Mouse (Mus musculus) CH12.LX (cell line): Measurements from ENCODE around the gene Trmo. TPM values are rescaled to one million over a fixed set of nuclear protein-coding genes. Genes with fewer than 3 reads are reported as not detected.

Experiments used
- DNase-seq: peaks from one replicate; pipeline ENCODE4 v3.0.0-alpha.2; 2013; ENCODE audit errors: extremely low read depth
- H3K27ac ChIP-seq: 2 replicates; pipeline ENCODE4 v1.5.1; 2012; ENCODE audit warnings: low read depth, mild to moderate bottlenecking, control low read depth, moderate library complexity; ENCODE audit not compliant: insufficient read depth
- H3K27me3 ChIP-seq: replicated peaks from 2 replicates; pipeline ENCODE3; 2012; ENCODE audit warnings: inconsistent platforms
- H3K36me3 ChIP-seq, 2 experiments: replicated peaks in 1 of 2; 2 replicates each; pipeline versions ENCODE3 to v1.6.1; 2012; ENCODE audit warnings: inconsistent platforms in 1 of 2, low read length in 1 of 2, mild to moderate bottlenecking in 1 of 2, mixed read lengths in 1 of 2, moderate library complexity in 1 of 2; ENCODE audit not compliant: control insufficient read depth in 1 of 2, insufficient read depth in 1 of 2
- H3K4me1 ChIP-seq, 2 experiments: 2 replicates each; pipeline ENCODE4 v1.6.1; 2012; ENCODE audit warnings: inconsistent platforms in 1 of 2, moderate library complexity in 1 of 2; ENCODE audit not compliant: insufficient read depth in 2 of 2, control insufficient read depth in 1 of 2
- H3K4me2 ChIP-seq: 2 replicates; pipeline ENCODE4 v1.6.1; 2012; ENCODE audit warnings: low read depth, mild to moderate bottlenecking, control low read depth; ENCODE audit not compliant: poor library complexity, insufficient read depth, severe bottlenecking
- H3K4me3 ChIP-seq, 3 experiments: fragments of 150-350 bp in 1 of 3; sonication (generic) in 1 of 3; replicated peaks in 1 of 3; 2 replicates each; pipeline versions ENCODE3 to v1.5.1; 2011 to 2012; ENCODE audit warnings: low read depth in 2 of 3, low read length in 2 of 3, mild to moderate bottlenecking in 2 of 3, moderate library complexity in 2 of 3, control low read depth in 1 of 3, improper control_type of control experiment in 1 of 3, inconsistent platforms in 1 of 3, mixed read lengths in 1 of 3; ENCODE audit not compliant: poor library complexity in 1 of 3
- H3K79me2 ChIP-seq: replicated peaks from 2 replicates; pipeline ENCODE4 v1.6.1; 2012; ENCODE audit warnings: mild to moderate bottlenecking, moderate library complexity; ENCODE audit not compliant: control insufficient read depth, poor library complexity, insufficient read depth, severe bottlenecking; ENCODE audit errors: extremely low read depth
- H3K9ac ChIP-seq: 2 replicates; pipeline ENCODE4 v1.6.1; 2012; ENCODE audit warnings: low read depth, mild to moderate bottlenecking, control low read depth, moderate library complexity; ENCODE audit not compliant: insufficient read depth
- H3K9me3 ChIP-seq: replicated peaks from 2 replicates; pipeline ENCODE3; 2012; ENCODE audit warnings: low read length, inconsistent platforms, mixed read lengths
- BHLHE40 ChIP-seq: IDR thresholded peaks from 2 replicates; pipeline ENCODE4 v1.6.1; 2011; ENCODE audit warnings: mild to moderate bottlenecking, low read depth, low read length, improper control_type of control experiment
- CHD2 ChIP-seq: IDR thresholded peaks from 2 replicates; pipeline ENCODE4 v1.6.1; 2011; ENCODE audit warnings: low read length, improper control_type of control experiment
- ELF1 ChIP-seq: IDR thresholded peaks from 2 replicates; pipeline ENCODE4 v1.6.1; 2014; ENCODE audit warnings: low read depth, mild to moderate bottlenecking, inconsistent platforms, low read length, improper control_type of control experiment
- EP300 ChIP-seq: IDR thresholded peaks from 2 replicates; pipeline ENCODE4 v1.6.1; 2011; ENCODE audit warnings: low read length, improper control_type of control experiment
- ETS1 ChIP-seq: conservative IDR thresholded peaks from 2 replicates; pipeline ENCODE4 v1.6.1; 2012; ENCODE audit warnings: low read depth, mild to moderate bottlenecking, inconsistent platforms, low read length, improper control_type of control experiment, moderate library complexity
- JUN ChIP-seq: IDR thresholded peaks from 2 replicates; pipeline ENCODE4 v1.6.1; 2011; ENCODE audit warnings: low read depth, mild to moderate bottlenecking, low read length, improper control_type of control experiment, moderate library complexity; ENCODE audit not compliant: insufficient read depth
- JUND ChIP-seq: conservative IDR thresholded peaks from 2 replicates; pipeline ENCODE4 v1.6.1; 2011; ENCODE audit warnings: low read depth, low read length, improper control_type of control experiment
- KAT2A ChIP-seq: IDR thresholded peaks from 2 replicates; pipeline ENCODE4 v1.6.1; 2012; ENCODE audit warnings: low read length, improper control_type of control experiment, inconsistent platforms; ENCODE audit not compliant: insufficient replicate concordance
- MAFK ChIP-seq: IDR thresholded peaks from 2 replicates; pipeline ENCODE4 v1.6.1; 2011; ENCODE audit warnings: low read length, improper control_type of control experiment; ENCODE audit not compliant: insufficient replicate concordance
- MXI1 ChIP-seq: IDR thresholded peaks from 2 replicates; pipeline ENCODE4 v1.6.1; 2011; ENCODE audit warnings: mild to moderate bottlenecking, low read depth, low read length, improper control_type of control experiment
- MYC ChIP-seq: IDR thresholded peaks from 2 replicates; pipeline ENCODE4 v1.6.1; 2011; ENCODE audit warnings: low read depth, mild to moderate bottlenecking, improper control_type of control experiment, low read length
- NELFE ChIP-seq: IDR thresholded peaks from 2 replicates; pipeline ENCODE4 v1.6.1; 2011; ENCODE audit warnings: low read depth, low read length, improper control_type of control experiment
- NRF1 ChIP-seq: IDR thresholded peaks from 2 replicates; pipeline ENCODE4 v1.6.1; 2014; ENCODE audit warnings: low read depth, mild to moderate bottlenecking, inconsistent platforms, low read length, improper control_type of control experiment, moderate library complexity
- POLR2A ChIP-seq: IDR thresholded peaks from 2 replicates; pipeline ENCODE4 v1.6.1; 2011; ENCODE audit warnings: low read depth, mild to moderate bottlenecking, improper control_type of control experiment, low read length
- RAD21 ChIP-seq: IDR thresholded peaks from 2 replicates; pipeline ENCODE4 v1.6.1; 2011; ENCODE audit warnings: low read depth, mild to moderate bottlenecking, low read length, improper control_type of control experiment, moderate library complexity
- SIN3A ChIP-seq: IDR thresholded peaks from 2 replicates; pipeline ENCODE4 v1.6.1; 2012; ENCODE audit warnings: low read length, improper control_type of control experiment, inconsistent platforms
- UBTF ChIP-seq: IDR thresholded peaks from 2 replicates; pipeline ENCODE4 v1.6.1; 2012; ENCODE audit warnings: low read depth, mild to moderate bottlenecking, inconsistent platforms, low read length, improper control_type of control experiment, moderate library complexity
- USF1 ChIP-seq: IDR thresholded peaks from 2 replicates; pipeline ENCODE4 v1.6.1; 2014; ENCODE audit warnings: low read depth, mild to moderate bottlenecking, inconsistent platforms, low read length, improper control_type of control experiment
- USF2 ChIP-seq: conservative IDR thresholded peaks from 2 replicates; pipeline ENCODE4 v1.6.1; 2011; ENCODE audit warnings: low read depth, low read length, improper control_type of control experiment
- ZC3H11A ChIP-seq: IDR thresholded peaks from 2 replicates; pipeline ENCODE4 v1.6.1; 2012; ENCODE audit warnings: low read depth, mild to moderate bottlenecking, inconsistent platforms, low read length, improper control_type of control experiment
- ZNF384 ChIP-seq: IDR thresholded peaks from 2 replicates; pipeline ENCODE4 v1.6.1; 2012; ENCODE audit warnings: low read depth, low read length, improper control_type of control experiment, inconsistent platforms
- dilution Hi-C: fragments of 300-500 bp; cut with MboI; formaldehyde crosslinking; loops from 2 replicates; pipeline ENCODE4 v1.14.3; 2020; ENCODE audit warnings: low sequenced_read_pairs; ENCODE audit not compliant: extremely low pct_unique_long_range_greater_than_20kb, extremely low pct_ligation_motif_present
- in situ Hi-C: fragments of 300-500 bp; cut with MboI; formaldehyde crosslinking; loops from 3 replicates; pipeline ENCODE4 v1.14.3; 2019; ENCODE audit warnings: low sequenced_read_pairs, low pct_ligation_motif_present, low pct_unique_long_range_greater_than_20kb, mixed read lengths
- polyA plus RNA-seq: library from polyadenylated mRNA; unstranded; fragments of >175 nt; gene quantifications from 2 replicates; pipeline ENCODE4 v1.2.1, GENCODE M21; 2012; ENCODE audit warnings: low read depth; ENCODE audit not compliant: insufficient read length
- total RNA-seq, 2 experiments: library from RNA; depleted of rRNA; stranded (reverse); fragments of 300-350 nt in 1 of 2; fragments of >200 nt in 1 of 2; gene quantifications; 2 replicates each; pipeline ENCODE4 v1.2.3; 2012 to 2014

The Trmo gene
- total and polyA plus RNA-seq, 3 experiments, result 15.4 to 27.0 (median 18.8) TPM

DNA sequence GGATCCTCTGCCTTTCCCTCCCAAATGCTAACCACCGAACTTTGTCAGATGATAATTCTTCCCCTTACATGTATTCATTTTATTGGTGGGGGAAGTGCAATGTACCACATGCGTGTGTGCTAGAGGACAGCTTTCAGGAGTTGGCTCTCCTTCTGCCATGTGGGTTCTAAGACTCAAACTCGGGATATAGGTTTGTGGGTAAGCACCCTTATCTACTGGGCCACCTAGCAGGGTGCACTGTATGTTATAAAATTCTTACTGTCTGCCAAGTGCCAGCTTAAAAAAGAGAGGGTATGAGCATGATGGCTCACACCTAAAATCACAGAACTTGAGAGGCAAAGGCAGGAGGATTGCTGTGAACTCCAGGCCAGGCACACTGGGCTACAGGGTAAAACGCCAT is 9.6 kb upstream of the Trmo start:
- no peak for TF ChIP-seq SIN3A

DNA sequence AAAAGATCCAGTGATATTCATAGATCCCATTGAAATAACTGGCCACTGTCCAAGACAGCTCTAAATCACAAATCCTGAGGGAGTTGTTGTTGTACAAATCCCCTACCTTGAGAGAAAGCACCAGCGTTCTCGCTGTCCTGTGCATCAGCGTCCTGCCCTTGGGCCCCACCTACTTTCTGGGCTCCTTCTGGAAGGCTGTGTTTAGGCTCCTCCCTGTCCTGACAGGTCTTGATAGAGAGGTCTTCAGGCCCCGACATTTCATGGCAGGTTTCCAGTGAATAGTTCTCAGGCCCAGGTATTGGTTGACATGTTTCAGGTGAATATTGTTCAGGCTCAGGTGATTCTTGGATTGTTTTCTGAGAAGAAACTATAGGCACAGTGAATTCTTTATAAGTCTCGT is 6.5 kb upstream of the Trmo start:
- in situ Hi-C loops (no loop called here), dilution Hi-C loops (no loop called here)
- DNase-seq, result no peak
- peaks cover 0 to 19% of the 10 kb centered on the region in 2 experiments; a peak in 2 of 4 replicates for H3K4me1 ChIP-seq
- no peaks in the 10 kb centered on the region for H3K9me3 ChIP-seq
- TF ChIP-seq EP300, result no peak
- no peak for TF ChIP-seq ETS1
- TF ChIP-seq NRF1, result no peak
- no peak for TF ChIP-seq MAFK
- TF ChIP-seq NELFE, result no peak
- no peak for TF ChIP-seq JUN
- no peak for TF ChIP-seq KAT2A
- no peak for TF ChIP-seq JUND
- TF ChIP-seq MYC, result no peak
- no peak for TF ChIP-seq BHLHE40
- no peak for TF ChIP-seq ELF1
- TF ChIP-seq RAD21, result no peak
- no peak for TF ChIP-seq UBTF
- no peak overlapping the region for H3K4me3 ChIP-seq
- no peaks in the 10 kb centered on the region for H3K27me3 ChIP-seq
- H3K27ac ChIP-seq, result no peak overlapping the region
- no peak overlapping the region for H3K4me2 ChIP-seq
- H3K36me3 ChIP-seq, result no peaks in the 10 kb centered on the region
- no peaks in the 10 kb centered on the region for H3K79me2 ChIP-seq
- H3K9ac ChIP-seq, result no peak overlapping the region

More for the DNA sequence above, 9.6 kb upstream of the Trmo start:
- Histone ChIP-seq H3K4me2 (no peak overlapping the region), H3K27me3 (no peaks in the 10 kb centered on the region), H3K27ac (no peak overlapping the region), H3K36me3 (no peaks in the 10 kb centered on the region), H3K79me2 (no peaks in the 10 kb centered on the region), H3K9ac (no peak overlapping the region), H3K4me1 (peaks cover 0 to 13% of the 10 kb centered on the region in 2 experiments; a peak in 2 of 4 replicates), H3K4me3 (no peak overlapping the region), H3K9me3 (no peaks in the 10 kb centered on the region)
- no peak for DNase-seq
- dilution Hi-C loops, result no loop called here
- in situ Hi-C loops, result no loop called here

DNA sequence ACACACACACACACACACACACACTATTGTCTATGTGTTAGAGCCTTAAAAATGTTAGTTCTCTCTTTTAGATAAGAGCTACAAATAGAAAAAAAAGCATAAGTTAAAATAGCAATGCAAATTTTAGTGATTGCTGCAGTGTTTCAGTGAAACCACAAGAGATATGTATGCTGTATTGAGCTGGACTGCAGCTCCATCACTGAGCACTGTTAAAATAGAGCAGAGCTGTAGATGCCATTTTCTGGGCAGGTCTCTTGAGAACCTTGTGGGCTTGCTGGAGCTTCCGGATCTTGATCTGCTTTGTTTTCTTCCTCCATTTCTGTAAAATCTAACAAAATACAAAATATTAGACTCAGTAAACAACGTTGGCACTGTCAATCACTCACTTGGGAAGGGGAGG is 5.2 kb upstream of the Trmo start:
- no peak overlapping the region for H3K27ac ChIP-seq
- DNase-seq, result peak; percentile 34
- in situ Hi-C loops, result loop anchor here (5.0 kb wide), 1 partner anchor 53 kb away; no protein-coding TSS in a partner anchor
- peaks cover 0 to 22% of the 10 kb centered on the region in 2 experiments; a peak in 2 of 4 replicates for H3K4me1 ChIP-seq
- H3K9me3 ChIP-seq, result no peaks in the 10 kb centered on the region
- dilution Hi-C loops, result no loop called here
- no peak overlapping the region for H3K9ac ChIP-seq
- no peak for TF ChIP-seq NRF1
- no peak for TF ChIP-seq JUND
- TF ChIP-seq RAD21, result no peak
- TF ChIP-seq KAT2A, result no peak
- no peak for TF ChIP-seq BHLHE40
- no peak for TF ChIP-seq USF1
- TF ChIP-seq EP300, result no peak
- TF ChIP-seq ETS1, result no peak
- no peak for TF ChIP-seq ELF1
- TF ChIP-seq CHD2, result no peak
- no peak for TF ChIP-seq MAFK
- no peak for TF ChIP-seq MXI1
- TF ChIP-seq ZC3H11A, result no peak
- TF ChIP-seq JUN, result no peak
- TF ChIP-seq POLR2A, result no peak
- TF ChIP-seq USF2, result no peak
- TF ChIP-seq ZNF384, result no peak
- no peak for TF ChIP-seq SIN3A
- H3K4me2 ChIP-seq, result no peak overlapping the region
- H3K36me3 ChIP-seq, result no peaks in the 10 kb centered on the region
- no peaks in the 10 kb centered on the region for H3K27me3 ChIP-seq
- H3K4me3 ChIP-seq, result no peak overlapping the region
- H3K79me2 ChIP-seq, result no peaks in the 10 kb centered on the region
